Mouse (Mus musculus) intestine, embryonic 16.5 days (tissue): Measurements from ENCODE around the gene Taf1c. TPM values are rescaled to one million over a fixed set of nuclear protein-coding genes. Genes with fewer than 3 reads are reported as not detected.

Experiments
- ATAC-seq: fragments of 200-750 bp; cut with Nextera tagmentation; 2 replicates; pipeline ENCODE4 v1.8.0; 2017; ENCODE audit warnings: moderate TSS enrichment, moderate library complexity
- H3K27ac ChIP-seq: fragments of 300-500 bp; sonication (generic); 2 replicates; pipeline ENCODE4 v1.5.1; 2014; ENCODE audit warnings: mild to moderate bottlenecking, low read length
- H3K27me3 ChIP-seq: fragments of 300-500 bp; sonication (generic); replicated peaks from 2 replicates; pipeline ENCODE4 v1.6.1; 2014; ENCODE audit warnings: low read length, control low read depth, mixed read lengths; ENCODE audit not compliant: control insufficient read depth, insufficient read depth
- H3K36me3 ChIP-seq: fragments of 300-500 bp; sonication (generic); 2 replicates; pipeline ENCODE4 v1.6.1; 2014; ENCODE audit warnings: low read length, control low read depth; ENCODE audit not compliant: control insufficient read depth, insufficient read depth
- H3K4me1 ChIP-seq: fragments of 300-500 bp; sonication (generic); 2 replicates; pipeline ENCODE4 v1.6.1; 2014; ENCODE audit warnings: low read length, control low read depth, mixed read lengths; ENCODE audit not compliant: control insufficient read depth, insufficient read depth
- H3K4me2 ChIP-seq: fragments of 300-500 bp; sonication (generic); 2 replicates; pipeline ENCODE4 v1.6.1; 2014; ENCODE audit warnings: low read depth, low read length, control low read depth
- H3K4me3 ChIP-seq: fragments of 300-500 bp; sonication (generic); 2 replicates; pipeline ENCODE4 v1.5.1; 2014; ENCODE audit warnings: mild to moderate bottlenecking, low read length
- H3K9ac ChIP-seq: fragments of 300-500 bp; sonication (generic); 2 replicates; pipeline ENCODE4 v1.6.1; 2014; ENCODE audit warnings: low read depth, low read length
- H3K9me3 ChIP-seq: fragments of 300-500 bp; sonication (generic); 2 replicates; pipeline ENCODE4 v1.6.1; 2016; ENCODE audit warnings: low read length, control low read depth; ENCODE audit not compliant: control insufficient read depth
- WGBS: fragments of 180-500 bp; shearing (Covaris S2); extraction: QIAGEN DNeasy Blood & Tissue Kit; methylation state at CpG from one replicate; pipeline ENCODE4 v1.1.7; 2014; 5-methylcytosine and 5-hydroxymethylcytosine counted together
- polyA plus RNA-seq: library from polyadenylated mRNA; unstranded; fragments of >200 nt; fragmentation: Nextera tagmentation; extraction: Ambion mirVana; gene quantifications from 2 replicates; pipeline ENCODE4 v1.2.1, GENCODE M21; 2015

The Taf1c gene
- polyA plus RNA-seq, 1 experiment from 2014 or later: 11.9 TPM

DNA sequence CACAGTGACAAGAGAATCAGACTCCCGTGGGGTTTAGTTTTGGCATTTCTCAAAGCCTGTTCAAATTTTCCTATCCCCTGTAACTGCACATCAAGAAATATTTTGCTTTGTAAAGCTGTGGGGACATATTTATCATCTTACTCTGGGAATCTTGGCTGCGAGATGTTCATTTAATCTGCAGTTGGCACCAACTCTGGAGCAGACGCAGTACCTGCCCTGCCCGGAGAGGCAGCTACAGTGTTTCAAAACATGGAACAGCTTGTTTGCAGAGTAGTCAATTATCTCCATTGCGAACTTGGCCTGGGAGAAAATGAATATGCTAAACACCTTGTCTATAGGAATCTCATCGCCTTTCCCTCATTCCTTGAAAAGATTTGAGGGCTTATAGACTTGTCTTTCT is 33.2 kb upstream of the Taf1c start:
- peaks cover 8% of the 10 kb centered on the region; the same call in 1 of the 2 replicates for H3K27me3 ChIP-seq
- WGBS: 81% methylated on average over 6 of the region's 6 CpGs
- ATAC-seq: no peak

DNA sequence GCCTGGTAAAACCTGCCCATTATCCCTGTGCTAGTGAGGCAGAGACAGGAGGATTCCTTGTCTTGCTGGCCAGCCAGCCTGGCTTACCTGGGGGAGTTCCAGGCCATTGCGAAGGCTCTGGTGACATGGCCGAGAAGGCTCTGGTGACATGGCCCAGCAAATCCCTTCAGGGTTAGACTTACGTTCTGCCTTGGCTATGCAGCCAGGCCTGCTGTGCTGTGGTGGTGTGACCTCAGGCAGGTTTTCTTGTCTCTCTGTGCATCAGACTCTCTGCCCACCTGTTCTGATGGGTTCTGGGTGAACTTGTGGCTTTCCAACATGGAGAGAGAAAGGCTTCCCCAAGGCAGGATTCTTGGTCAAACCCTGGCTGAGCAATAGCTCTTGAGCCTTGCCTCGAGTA is 32.4 kb upstream of the Taf1c start:
- Histone ChIP-seq H3K4me1 (peaks cover 9% of the 10 kb centered on the region), H3K4me2 (no peak overlapping the region), H3K4me3 (no peak overlapping the region), H3K9ac (no peak overlapping the region), H3K27ac (no peak overlapping the region), H3K27me3 (peaks cover 8% of the 10 kb centered on the region; the same call in 1 of the 2 replicates), H3K9me3 (no peaks in the 10 kb centered on the region), H3K36me3 (no peaks in the 10 kb centered on the region)
- WGBS: 91% methylated on average over 4 of the region's 4 CpGs
- ATAC-seq: no peak

More for the DNA sequence above, 33.2 kb upstream of the Taf1c start:
- Histone ChIP-seq H3K4me1 (peaks cover 9% of the 10 kb centered on the region), H3K9ac (no peak overlapping the region), H3K27ac (no peak overlapping the region), H3K4me2 (no peak overlapping the region), H3K4me3 (no peak overlapping the region), H3K9me3 (no peaks in the 10 kb centered on the region), H3K36me3 (no peaks in the 10 kb centered on the region)

DNA sequence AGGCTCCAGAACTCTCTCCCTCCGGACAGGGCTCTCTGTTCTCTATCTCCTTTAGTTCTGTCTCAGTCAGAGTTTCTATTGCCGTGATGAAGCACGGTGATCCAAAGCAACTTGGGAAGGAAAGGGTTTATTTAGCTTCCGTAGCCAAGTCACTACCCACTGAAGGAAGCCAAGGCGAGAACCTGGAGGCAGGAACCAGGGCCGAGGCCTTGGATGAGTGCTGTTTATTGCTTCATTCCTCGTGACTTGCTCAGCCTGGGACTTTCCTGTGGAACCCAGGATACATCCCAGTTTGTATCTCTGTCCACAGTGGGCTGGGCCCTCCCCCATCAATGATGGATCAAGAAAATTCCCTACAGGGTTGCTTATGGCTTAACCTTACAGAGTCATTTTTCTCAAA is 31.7 kb upstream of the Taf1c start:
- peaks cover 9% of the 10 kb centered on the region for H3K4me1 ChIP-seq
- WGBS: 55% methylated on average over 7 of the region's 7 CpGs

DNA sequence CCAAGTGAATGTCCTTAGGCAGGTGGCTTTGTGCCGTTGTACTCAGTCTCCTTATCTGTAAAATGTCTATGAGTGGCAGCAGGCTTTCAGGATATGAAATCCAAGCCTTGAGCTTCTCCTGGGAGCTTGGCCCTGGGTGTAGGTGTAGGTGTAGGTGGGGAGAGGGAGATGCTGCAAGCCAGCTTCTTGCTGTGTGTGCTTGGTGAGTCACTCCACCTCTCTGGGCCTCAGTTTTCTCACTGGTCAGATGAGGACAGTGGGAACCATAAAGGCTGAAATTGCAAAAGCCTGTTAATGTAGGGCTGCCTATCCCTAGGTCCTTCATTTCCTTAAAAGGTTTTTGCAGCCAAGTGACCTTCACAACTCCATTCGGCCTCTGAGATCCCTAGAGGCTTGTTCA is 30.9 kb upstream of the Taf1c start:
- ATAC-seq: no peak
- H3K4me2 ChIP-seq: no peak overlapping the region
- no peak overlapping the region for H3K9ac ChIP-seq
- WGBS: 62% methylated on average over 2 of the region's 2 CpGs
- H3K27ac ChIP-seq: no peak overlapping the region
- H3K36me3 ChIP-seq: no peaks in the 10 kb centered on the region
- H3K4me3 ChIP-seq: no peak overlapping the region
- peaks cover 11% of the 10 kb centered on the region for H3K4me1 ChIP-seq
- H3K27me3 ChIP-seq: peaks cover 8% of the 10 kb centered on the region; the same call in 1 of the 2 replicates
- no peaks in the 10 kb centered on the region for H3K9me3 ChIP-seq

More for the DNA sequence above, 31.7 kb upstream of the Taf1c start:
- Histone ChIP-seq H3K4me2 (no peak overlapping the region), H3K4me3 (no peak overlapping the region), H3K36me3 (no peaks in the 10 kb centered on the region), H3K9ac (no peak overlapping the region), H3K9me3 (no peaks in the 10 kb centered on the region), H3K27me3 (peaks cover 8% of the 10 kb centered on the region; the same call in 1 of the 2 replicates), H3K27ac (no peak overlapping the region)
- no peak for ATAC-seq

DNA sequence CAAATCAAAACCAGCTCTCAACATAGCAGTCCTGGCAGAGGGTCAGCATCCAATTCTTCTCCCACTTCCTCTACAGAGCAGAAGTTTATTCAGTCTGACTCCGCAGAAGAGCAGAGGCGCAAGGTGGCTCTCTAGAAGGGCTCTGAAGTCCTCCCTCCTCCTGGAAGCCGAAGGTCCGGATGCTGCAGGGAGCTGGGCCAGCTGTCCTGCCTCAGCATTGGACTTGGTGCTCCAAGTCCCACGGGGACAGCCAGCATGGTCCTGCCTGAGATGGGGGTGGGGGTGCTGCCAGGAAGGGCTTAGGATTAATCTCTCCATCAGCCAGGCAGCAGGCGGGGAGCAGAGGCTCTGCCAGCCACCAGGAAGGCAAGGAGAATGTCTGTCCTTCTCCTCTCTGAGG is 30.4 kb upstream of the Taf1c start, which contains the start of gene Kcng4:
Gene Kcng4, minus strand, starts transcription at position 303 of the 400 bp plus-strand sequence.
- no peaks in the 10 kb centered on the region for H3K36me3 ChIP-seq
- no peak within 1 kb of the TSS for H3K4me2 ChIP-seq
- H3K9ac ChIP-seq: peak within 1 kb of the TSS; percentile 25; the same call in 1 of the 2 replicates
- no peak within 1 kb of the TSS for H3K4me3 ChIP-seq
- H3K27me3 ChIP-seq: peaks cover 8% of the 10 kb centered on the region; the same call in 1 of the 2 replicates
- no peaks in the 10 kb centered on the region for H3K9me3 ChIP-seq
- ATAC-seq: peak; percentile 14; the same call in 1 of the 2 replicates
- peak within 1 kb of the TSS; percentile 17; the same call in 1 of the 2 replicates for H3K27ac ChIP-seq
- 27% methylated on average over 6 of the region's 6 CpGs for WGBS
- H3K4me1 ChIP-seq: peaks cover 14% of the 10 kb centered on the region

DNA sequence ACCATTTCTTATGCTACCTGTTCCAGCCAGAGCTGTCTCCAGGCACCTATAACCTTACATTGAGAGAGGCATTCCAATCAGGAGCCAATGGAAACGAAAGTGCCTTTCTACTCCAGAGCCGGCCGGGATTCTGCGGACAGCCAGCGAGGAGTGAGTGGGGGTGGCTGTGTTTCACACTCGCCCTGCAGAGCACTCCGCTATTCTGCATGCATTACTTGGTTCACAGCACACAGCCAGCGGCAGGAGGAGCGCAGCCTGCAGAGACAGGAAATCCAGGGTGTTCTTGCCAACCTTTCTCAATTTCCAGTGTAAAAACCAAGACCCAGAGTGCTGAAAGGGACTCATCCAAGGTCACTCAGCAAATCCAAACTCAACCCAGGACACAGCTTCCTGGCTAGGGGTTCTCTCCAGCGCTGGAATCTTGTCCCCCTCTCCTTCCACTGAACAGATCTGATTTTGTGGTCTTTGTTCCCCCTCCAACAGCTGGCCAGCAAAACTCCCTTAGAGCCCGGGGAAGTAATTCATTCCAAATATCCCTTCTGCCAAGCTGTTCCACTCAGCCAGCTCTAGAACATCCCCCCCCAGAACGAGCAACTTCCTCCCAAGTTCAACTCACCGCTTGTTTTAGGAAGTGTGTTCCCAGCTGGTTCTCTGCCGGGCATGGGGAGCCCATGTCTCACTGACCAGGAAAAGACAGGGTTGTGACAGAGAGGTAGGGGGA is 29.8 kb upstream of the Taf1c start:
- no peak for ATAC-seq
- Histone ChIP-seq H3K36me3 (no peaks in the 10 kb centered on the region), H3K4me1 (peaks cover 14% of the 10 kb centered on the region), H3K9ac (no peak overlapping the region), H3K4me3 (no peak overlapping the region), H3K4me2 (no peak overlapping the region), H3K9me3 (no peaks in the 10 kb centered on the region), H3K27me3 (peaks cover 8% of the 10 kb centered on the region; the same call in 1 of the 2 replicates), H3K27ac (peak overlapping the region; percentile 17; the same call in 1 of the 2 replicates)
- WGBS: 35% methylated on average over 14 of the region's 14 CpGs

DNA sequence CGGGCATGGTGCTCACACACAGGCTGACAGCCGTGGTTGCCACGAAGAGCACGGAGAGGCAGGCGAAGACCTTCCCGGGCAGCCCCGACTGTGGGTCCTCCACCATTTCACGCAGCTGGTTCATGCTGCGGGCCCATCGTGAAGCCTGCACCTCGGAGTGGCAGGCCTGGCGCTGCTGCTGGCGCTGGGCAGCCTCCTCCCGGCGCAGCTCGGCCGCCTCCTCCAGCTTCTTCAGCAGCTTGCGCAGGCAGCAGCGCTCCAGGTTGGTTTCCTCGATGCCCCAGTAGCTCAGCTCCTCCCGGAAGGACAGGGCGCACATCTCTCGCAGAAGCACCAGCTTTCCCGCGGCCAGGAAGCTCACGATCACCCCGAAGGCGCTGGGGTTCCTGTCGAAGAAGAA is 27.9 kb upstream of the Taf1c start:
- no peaks in the 10 kb centered on the region for H3K9me3 ChIP-seq
- H3K4me2 ChIP-seq: no peak overlapping the region
- H3K9ac ChIP-seq: no peak overlapping the region
- no peaks in the 10 kb centered on the region for H3K36me3 ChIP-seq
- H3K4me3 ChIP-seq: no peak overlapping the region
- no peak for ATAC-seq
- H3K4me1 ChIP-seq: peaks cover 14% of the 10 kb centered on the region
- no peak overlapping the region for H3K27ac ChIP-seq
- peaks cover 8% of the 10 kb centered on the region; the same call in 1 of the 2 replicates for H3K27me3 ChIP-seq
- 50% methylated on average over 29 of the region's 29 CpGs for WGBS

DNA sequence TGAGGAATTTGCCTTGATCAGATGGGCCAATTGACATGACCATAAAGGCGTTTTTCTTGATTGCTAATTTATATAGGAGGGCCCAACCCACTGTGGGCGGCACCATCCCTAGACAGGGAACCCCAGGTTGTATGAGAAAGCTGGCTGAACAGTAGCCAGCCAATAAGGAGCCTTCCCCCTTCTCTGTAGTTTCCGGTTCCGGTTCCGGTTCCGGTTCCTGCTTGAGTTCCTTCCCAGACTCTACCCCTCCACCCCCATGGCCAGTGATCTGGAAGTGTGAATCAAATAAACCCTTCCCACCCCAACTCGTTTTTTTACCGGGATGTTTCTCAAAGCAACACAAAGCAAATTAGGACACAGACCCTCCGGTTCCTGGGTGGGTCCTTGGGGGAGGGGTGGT is 27.2 kb upstream of the Taf1c start:
- H3K27ac ChIP-seq: no peak overlapping the region
- H3K4me2 ChIP-seq: no peak overlapping the region
- H3K4me3 ChIP-seq: no peak overlapping the region
- H3K4me1 ChIP-seq: peaks cover 14% of the 10 kb centered on the region
- ATAC-seq: no peak
- H3K9me3 ChIP-seq: no peaks in the 10 kb centered on the region
- no peaks in the 10 kb centered on the region for H3K36me3 ChIP-seq
- 78% methylated on average over 9 of the region's 9 CpGs for WGBS
- peaks cover 8% of the 10 kb centered on the region; the same call in 1 of the 2 replicates for H3K27me3 ChIP-seq
- H3K9ac ChIP-seq: no peak overlapping the region

DNA sequence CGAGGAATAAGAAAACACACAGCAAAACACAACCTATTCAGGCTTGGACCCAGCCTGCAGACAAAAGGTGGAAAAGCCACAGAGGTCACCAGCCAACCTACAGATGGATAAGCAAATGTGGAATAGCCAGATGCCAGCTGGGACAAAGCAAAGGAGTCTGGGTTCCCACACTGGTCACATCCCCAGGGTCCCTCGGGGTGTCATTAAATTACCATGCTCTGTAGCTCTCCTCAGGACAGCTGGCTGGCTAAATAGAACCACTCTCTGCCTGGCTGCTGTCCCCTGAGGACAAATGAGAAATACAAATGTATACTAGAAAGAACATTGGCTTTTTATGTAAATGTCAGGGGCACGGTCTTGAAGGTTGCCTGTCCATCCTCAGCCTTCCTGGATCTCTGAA is 25.8 kb upstream of the Taf1c start:
- H3K4me3 ChIP-seq: no peak overlapping the region
- no peak overlapping the region for H3K9ac ChIP-seq
- WGBS: 54% methylated on average over 3 of the region's 3 CpGs
- no peaks in the 10 kb centered on the region for H3K9me3 ChIP-seq
- no peak overlapping the region for H3K4me2 ChIP-seq
- H3K4me1 ChIP-seq: peaks cover 12% of the 10 kb centered on the region
- H3K36me3 ChIP-seq: no peaks in the 10 kb centered on the region
- H3K27me3 ChIP-seq: peaks cover 5% of the 10 kb centered on the region; the same call in 1 of the 2 replicates
- H3K27ac ChIP-seq: no peak overlapping the region
- ATAC-seq: no peak
